Comparison of ENCODE assay signal across 9 mouse cellular contexts in the genomic region with DNA sequence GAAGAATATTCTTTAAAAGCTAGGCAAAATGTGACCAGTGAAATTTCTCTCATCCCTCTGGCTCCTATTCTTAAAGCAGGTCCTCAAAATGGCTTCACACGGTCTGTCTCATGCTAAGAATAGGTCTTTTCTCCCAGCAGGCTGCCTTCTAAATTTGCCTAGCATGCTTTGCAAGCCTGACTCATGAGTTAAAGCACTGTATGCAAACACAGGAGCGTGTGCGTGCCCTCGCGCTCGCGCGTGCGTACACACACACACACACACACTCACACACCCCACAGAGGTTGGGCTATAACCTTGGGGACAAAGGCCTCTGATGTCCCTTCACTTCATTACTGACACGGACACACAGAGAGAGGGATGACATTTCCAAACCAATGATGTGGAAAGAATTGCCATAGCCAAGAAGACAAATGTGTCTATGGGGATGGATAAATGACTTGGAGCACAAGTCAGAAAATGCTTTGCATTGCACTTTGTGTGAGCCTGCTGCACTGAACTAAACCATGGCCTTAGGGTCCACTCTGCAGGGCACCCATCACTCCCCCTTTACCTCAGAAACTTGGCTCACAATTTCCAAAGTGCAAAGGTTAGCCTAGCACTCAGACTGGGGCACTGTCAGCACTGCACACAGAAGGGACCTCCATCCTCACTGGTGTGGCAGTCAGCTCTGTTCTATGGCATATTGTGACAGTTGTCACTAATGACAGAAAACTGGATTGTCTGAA.
DNase-seq lines count a peak whose midpoint lies in the region; ATAC-seq and TF ChIP-seq lines count a peak whose summit lies in the region.
"Had no signal": no experiment of that assay in that cellular context is flagged by ENCODE, and none has a peak within 500 bp of the region (broad histone marks: within the 10 kb centered on the region; RNA-seq: fewer than 3 reads in every experiment).

No protein-coding gene starts in this region.

- H3K27ac ChIP-seq in hindbrain, embryonic 12.5 days: peak overlapping the region; percentile 12; the same call in 1 of the 2 replicates

- H3K4me2 ChIP-seq in hindbrain, embryonic 12.5 days (replicated peaks): no peak overlapping the region

- no peaks in the 10 kb centered on the region for H3K9me3 ChIP-seq in hindbrain, embryonic 12.5 days (replicated peaks)

- 46% methylated on average over 10 of the region's 10 CpGs for WGBS in hindbrain, embryonic 12.5 days

- TF ChIP-seq CTCF in brain, embryonic 14.5 days (IDR thresholded peaks at IDR 0.05; ENCODE audit: borderline replicate concordance, extremely low read depth, insufficient read depth, insufficient read length): no peak

- peak; percentile 71 for ATAC-seq in hindbrain, embryonic 12.5 days (ENCODE audit: low FRiP score)
- no peak for ATAC-seq in megakaryocyte-erythroid progenitor cell, adult 5-6 weeks (replicated peaks; ENCODE audit: low FRiP score, low TSS enrichment, poor library complexity, severe bottlenecking)
- ATAC-seq: forebrain, embryonic 16.5 days had no signal

- TF ChIP-seq POLR2A in brain, embryonic 14.5 days (IDR thresholded peaks at IDR 0.05; ENCODE audit: borderline replicate concordance, extremely low read depth, insufficient read depth, insufficient read length, poor library complexity, severe bottlenecking): no peak

- H3K36me3 ChIP-seq in hindbrain, embryonic 12.5 days: no peaks in the 10 kb centered on the region

- H3K4me3 ChIP-seq in hindbrain, embryonic 12.5 days: no peak overlapping the region

- H3K4me1 ChIP-seq in hindbrain, embryonic 12.5 days: peaks cover 11% of the 10 kb centered on the region

- H3K27me3 ChIP-seq in hindbrain, embryonic 12.5 days: no peaks in the 10 kb centered on the region

- no peak overlapping the region for H3K9ac ChIP-seq in hindbrain, embryonic 12.5 days

- DNase-seq in kidney, adult 11 months: peak; percentile 7
- no peak for DNase-seq in kidney, postnatal 10 days
- DNase-seq in brain, embryonic 14.5 days (ENCODE audit: low read depth): peak; percentile 31
- DNase-seq in mesoderm, embryonic 11.5 days (ENCODE audit: low read depth, low spot score): peak; percentile 28
- DNase-seq in ovary, postnatal 14 days (ENCODE audit: low spot score): no peak
- DNase-seq in adrenal gland, adult 2 months: no peak

Comparison
In these comparisons a context has a peak if more than half of its experiments do, and no peak if none do; other contexts are left out.
1. DNase-seq: peak in kidney, adult 11 months (single experiment), brain, embryonic 14.5 days (single experiment) and mesoderm, embryonic 11.5 days (single experiment); none in kidney, postnatal 10 days (single experiment), ovary, postnatal 14 days (single experiment) and adrenal gland, adult 2 months (single experiment).